Mouse (Mus musculus) heart, postnatal 0 days (tissue): ENCODE results near the gene Cd160.

ENCODE experiments used
- CTCF ChIP-seq: IDR thresholded peaks from 2 replicates; pipeline ENCODE4 v1.5.1; 2016; ENCODE audit warnings: antibody characterized with exemption, control low read depth, low read depth
- EP300 ChIP-seq: IDR thresholded peaks from 2 replicates; pipeline ENCODE4 v1.6.1; 2016; ENCODE audit warnings: antibody characterized with exemption, low read depth

GRCm38 (mm10) chr3:96868566-96868965, 39.4 kb upstream of the Cd160 start:
- TF ChIP-seq CTCF (no peak), EP300 (no peak)
